Mouse (Mus musculus) MEL (cell line): ENCODE data around the gene Slc17a5. TPM values are rescaled to one million over a fixed set of nuclear protein-coding genes. Genes with fewer than 3 reads are reported as not detected.

Source experiments
- DNase-seq: peaks from one replicate; pipeline ENCODE4 v3.0.0; 2011; ENCODE audit warnings: low read depth, low spot score
- H3K27ac ChIP-seq: 2 replicates; pipeline ENCODE4 v1.5.1; 2012; ENCODE audit warnings: low read depth, mild to moderate bottlenecking, control low read depth, low read length, moderate library complexity; ENCODE audit not compliant: control insufficient read depth
- H3K27me3 ChIP-seq, 2 experiments: fragments of 150-350 bp in 1 of 2; sonication (generic) in 1 of 2; 2 replicates each; pipeline ENCODE4 v1.6.1; 2012; ENCODE audit warnings: low read length in 2 of 2, mild to moderate bottlenecking in 2 of 2, improper control_type of control experiment in 1 of 2, moderate library complexity in 1 of 2; ENCODE audit not compliant: insufficient read depth in 2 of 2, control insufficient read depth in 1 of 2
- H3K36me3 ChIP-seq, 2 experiments: 2 replicates each; pipeline ENCODE4 v1.6.1; 2012 to 2014; ENCODE audit warnings: low read length in 2 of 2, improper control_type of control experiment in 1 of 2, inconsistent platforms in 1 of 2, mild to moderate bottlenecking in 1 of 2; ENCODE audit not compliant: insufficient read depth in 2 of 2, control insufficient read depth in 1 of 2
- H3K4me1 ChIP-seq, 2 experiments: fragments of 150-350 bp in 1 of 2; sonication (generic) in 1 of 2; 2 replicates each; pipeline ENCODE4 v1.6.1; 2012; ENCODE audit warnings: low read length in 2 of 2, improper control_type of control experiment in 1 of 2, mild to moderate bottlenecking in 1 of 2; ENCODE audit not compliant: insufficient read depth in 2 of 2, control insufficient read depth in 1 of 2
- H3K4me3 ChIP-seq, 2 experiments: fragments of 150-350 bp in 1 of 2; sonication (generic) in 1 of 2; 2 replicates each; pipeline ENCODE4 v1.5.1; 2012; ENCODE audit warnings: low read depth in 2 of 2, low read length in 2 of 2, mild to moderate bottlenecking in 2 of 2, moderate library complexity in 2 of 2, control low read depth in 1 of 2, improper control_type of control experiment in 1 of 2; ENCODE audit not compliant: control insufficient read depth in 1 of 2, insufficient read depth in 1 of 2
- H3K79me2 ChIP-seq: 2 replicates; pipeline ENCODE4 v1.6.1; 2012; ENCODE audit warnings: mild to moderate bottlenecking, low read length, moderate library complexity; ENCODE audit not compliant: control insufficient read depth, poor library complexity, insufficient read depth
- H3K9ac ChIP-seq: 2 replicates; pipeline ENCODE4 v1.6.1; 2012; ENCODE audit warnings: low read depth, mild to moderate bottlenecking, control low read depth, low read length, moderate library complexity; ENCODE audit not compliant: control insufficient read depth, poor library complexity, severe bottlenecking
- H3K9me3 ChIP-seq: fragments of 150-350 bp; sonication (generic); replicated peaks from 2 replicates; pipeline ENCODE4 v1.6.1; 2012; ENCODE audit warnings: mild to moderate bottlenecking, low read length, improper control_type of control experiment, moderate library complexity; ENCODE audit not compliant: insufficient read depth
- CHD1 ChIP-seq: IDR thresholded peaks from 2 replicates; pipeline ENCODE4 v1.6.1; 2012; ENCODE audit warnings: low read depth, mild to moderate bottlenecking, inconsistent platforms, low read length, improper control_type of control experiment
- ELF1 ChIP-seq: IDR thresholded peaks from 2 replicates; pipeline ENCODE4 v1.6.1; 2014; ENCODE audit warnings: low read depth, mild to moderate bottlenecking, inconsistent platforms, low read length, improper control_type of control experiment, moderate library complexity
- EP300 ChIP-seq, 2 experiments: IDR thresholded peaks; 2 replicates each; pipeline ENCODE4 v1.6.1; 2011; ENCODE audit warnings: improper control_type of control experiment in 2 of 2, low read length in 2 of 2, low read depth in 1 of 2, mild to moderate bottlenecking in 1 of 2
- GATA1 ChIP-seq: IDR thresholded peaks from 2 replicates; pipeline ENCODE4 v1.6.1; 2011; ENCODE audit warnings: low read depth, low read length, improper control_type of control experiment
- HCFC1 ChIP-seq: IDR thresholded peaks from 2 replicates; pipeline ENCODE4 v1.6.1; 2012; ENCODE audit warnings: low read depth, mild to moderate bottlenecking, inconsistent platforms, low read length, improper control_type of control experiment, moderate library complexity
- KAT2A ChIP-seq: conservative IDR thresholded peaks from 2 replicates; pipeline ENCODE4 v1.6.1; 2012; ENCODE audit warnings: low read depth, low read length, improper control_type of control experiment, inconsistent platforms
- MAFK ChIP-seq: IDR thresholded peaks from 2 replicates; pipeline ENCODE4 v1.6.1; 2011; ENCODE audit warnings: low read depth, mild to moderate bottlenecking, low read length, improper control_type of control experiment, borderline replicate concordance
- MAZ ChIP-seq: IDR thresholded peaks from 2 replicates; pipeline ENCODE4 v1.6.1; 2012; ENCODE audit warnings: low read depth, mild to moderate bottlenecking, inconsistent platforms, low read length, improper control_type of control experiment
- MEF2A ChIP-seq: IDR thresholded peaks from 2 replicates; pipeline ENCODE4 v1.6.1; 2014; ENCODE audit warnings: low read depth, mild to moderate bottlenecking, inconsistent platforms, low read length, improper control_type of control experiment; ENCODE audit not compliant: poor library complexity, insufficient replicate concordance, severe bottlenecking; ENCODE audit errors: extremely low read depth
- MXI1 ChIP-seq: IDR thresholded peaks from 2 replicates; pipeline ENCODE4 v1.6.1; 2011; ENCODE audit warnings: mild to moderate bottlenecking, low read depth, low read length, improper control_type of control experiment
- NELFE ChIP-seq: IDR thresholded peaks from 2 replicates; pipeline ENCODE4 v1.6.1; 2011; ENCODE audit warnings: low read depth, low read length, improper control_type of control experiment
- NRF1 ChIP-seq: IDR thresholded peaks from 2 replicates; pipeline ENCODE4 v1.6.1; 2014; ENCODE audit warnings: low read depth, mild to moderate bottlenecking, inconsistent platforms, low read length, improper control_type of control experiment, moderate library complexity; ENCODE audit not compliant: poor library complexity, insufficient read depth, severe bottlenecking
- POLR2A ChIP-seq, 2 experiments: IDR thresholded peaks; 2 replicates each; pipeline ENCODE4 v1.6.1; 2011 to 2012; ENCODE audit warnings: low read length in 2 of 2, mild to moderate bottlenecking in 2 of 2, control low read depth in 1 of 2, improper control_type of control experiment in 1 of 2, low read depth in 1 of 2, moderate library complexity in 1 of 2; ENCODE audit not compliant: control insufficient read depth in 1 of 2, insufficient read depth in 1 of 2, poor library complexity in 1 of 2
- POLR2AphosphoS5 ChIP-seq: IDR thresholded peaks from 2 replicates; pipeline ENCODE4 v1.6.1; 2012; ENCODE audit warnings: low read depth, borderline replicate concordance, mild to moderate bottlenecking, inconsistent platforms, low read length, moderate library complexity, mixed read lengths
- RCOR1 ChIP-seq: IDR thresholded peaks from 2 replicates; pipeline ENCODE4 v1.6.1; 2012; ENCODE audit warnings: low read depth, mild to moderate bottlenecking, inconsistent platforms, low read length, improper control_type of control experiment
- SIN3A ChIP-seq: IDR thresholded peaks from 2 replicates; pipeline ENCODE4 v1.6.1; 2012; ENCODE audit warnings: low read length, improper control_type of control experiment, inconsistent platforms
- TAL1 ChIP-seq: IDR thresholded peaks from 2 replicates; pipeline ENCODE4 v1.6.1; 2012; ENCODE audit warnings: mild to moderate bottlenecking, inconsistent platforms, low read length, moderate library complexity, mixed read lengths
- TCF12 ChIP-seq: IDR thresholded peaks from 2 replicates; pipeline ENCODE4 v1.6.1; 2014; ENCODE audit warnings: low read depth, mild to moderate bottlenecking, inconsistent platforms, low read length, improper control_type of control experiment, moderate library complexity
- UBTF ChIP-seq: IDR thresholded peaks from 2 replicates; pipeline ENCODE4 v1.6.1; 2012; ENCODE audit warnings: low read depth, mild to moderate bottlenecking, inconsistent platforms, low read length, improper control_type of control experiment, moderate library complexity, borderline replicate concordance; ENCODE audit not compliant: insufficient read depth
- USF2 ChIP-seq, 2 experiments: IDR thresholded peaks; 2 replicates each; pipeline ENCODE4 v1.6.1; 2011 to 2012; ENCODE audit warnings: improper control_type of control experiment in 2 of 2, low read length in 2 of 2, borderline replicate concordance in 1 of 2, inconsistent platforms in 1 of 2, low read depth in 1 of 2, mild to moderate bottlenecking in 1 of 2; ENCODE audit not compliant: insufficient read depth in 1 of 2
- ZC3H11A ChIP-seq: IDR thresholded peaks from 2 replicates; pipeline ENCODE4 v1.6.1; 2012; ENCODE audit warnings: low read depth, mild to moderate bottlenecking, inconsistent platforms, low read length, improper control_type of control experiment
- ZMIZ1 ChIP-seq: IDR thresholded peaks from 2 replicates; pipeline ENCODE4 v1.6.1; 2012; ENCODE audit warnings: low read depth, mild to moderate bottlenecking, inconsistent platforms, low read length, improper control_type of control experiment, moderate library complexity
- polyA plus RNA-seq, 2 experiments: library from polyadenylated mRNA; stranded (reverse) in 1 of 2; unstranded in 1 of 2; fragments of >175 nt in 1 of 2; fragments of >200 nt in 1 of 2; gene quantifications; 2 replicates each; pipeline versions ENCODE4 v1.2.1 to v1.2.4; 2012; ENCODE audit warnings: low replicate concordance in 2 of 2, low read depth in 1 of 2; ENCODE audit not compliant: insufficient read length in 2 of 2, insufficient read depth in 1 of 2, missing spikeins in 1 of 2
- total RNA-seq: library from RNA; depleted of rRNA; stranded (reverse); fragments of 300-350 nt; gene quantifications from 2 replicates; pipeline ENCODE4 v1.2.3, GENCODE M21; 2012

Gene Slc17a5
- total and polyA plus RNA-seq, 3 experiments: 3.5 to 4.1 TPM; not detected in 1

DNA sequence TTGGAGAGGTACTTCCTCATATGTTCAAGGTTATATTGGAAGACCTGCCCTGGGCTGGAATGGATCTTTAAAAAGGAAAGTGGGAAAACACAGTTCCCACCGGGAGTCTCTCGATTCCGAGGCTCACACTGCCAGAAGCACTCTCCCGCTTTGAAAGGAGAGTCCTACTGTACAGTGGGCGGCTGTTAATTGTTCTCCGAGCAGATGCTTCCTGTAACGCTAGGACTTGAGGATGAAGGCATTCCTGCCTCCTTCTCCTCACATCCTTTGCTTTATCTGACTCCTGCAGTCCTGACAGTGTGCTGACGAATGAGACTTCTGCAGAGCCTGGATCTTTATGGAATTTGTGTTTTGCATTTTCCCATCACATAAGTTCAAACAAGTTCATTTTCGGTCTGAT lies 31.4 kb upstream of the Slc17a5 start:
- Histone ChIP-seq H3K9me3 (no peaks in the 10 kb centered on the region), H3K27ac (no peak overlapping the region), H3K36me3 (no peaks in the 10 kb centered on the region), H3K4me1 (no peaks in the 10 kb centered on the region), H3K79me2 (no peaks in the 10 kb centered on the region), H3K27me3 (peaks cover 1 to 10% of the 10 kb centered on the region in 2 experiments), H3K9ac (no peak overlapping the region), H3K4me3 (no peak overlapping the region)
- DNase-seq: no peak
- TF ChIP-seq MXI1 (no peak), MAZ (no peak), ZC3H11A (no peak), ELF1 (no peak), NELFE (no peak), POLR2A (IDR thresholded peaks at IDR 0.05; ENCODE audit: control insufficient read depth in 1 of 2, insufficient read depth in 1 of 2, low read depth in 1 of 2, low read length in 2 of 2, poor library complexity in 1 of 2) (no peak), POLR2AphosphoS5 (no peak), GATA1 (no peak), ZMIZ1 (no peak), SIN3A (no peak), RCOR1 (no peak), MAFK (no peak), USF2 (IDR thresholded peaks at IDR 0.05; ENCODE audit: borderline replicate concordance in 1 of 2, insufficient read depth in 1 of 2, low read depth in 1 of 2, low read length in 2 of 2) (no peak), MEF2A (no peak), NRF1 (no peak), HCFC1 (no peak), KAT2A (no peak)

DNA sequence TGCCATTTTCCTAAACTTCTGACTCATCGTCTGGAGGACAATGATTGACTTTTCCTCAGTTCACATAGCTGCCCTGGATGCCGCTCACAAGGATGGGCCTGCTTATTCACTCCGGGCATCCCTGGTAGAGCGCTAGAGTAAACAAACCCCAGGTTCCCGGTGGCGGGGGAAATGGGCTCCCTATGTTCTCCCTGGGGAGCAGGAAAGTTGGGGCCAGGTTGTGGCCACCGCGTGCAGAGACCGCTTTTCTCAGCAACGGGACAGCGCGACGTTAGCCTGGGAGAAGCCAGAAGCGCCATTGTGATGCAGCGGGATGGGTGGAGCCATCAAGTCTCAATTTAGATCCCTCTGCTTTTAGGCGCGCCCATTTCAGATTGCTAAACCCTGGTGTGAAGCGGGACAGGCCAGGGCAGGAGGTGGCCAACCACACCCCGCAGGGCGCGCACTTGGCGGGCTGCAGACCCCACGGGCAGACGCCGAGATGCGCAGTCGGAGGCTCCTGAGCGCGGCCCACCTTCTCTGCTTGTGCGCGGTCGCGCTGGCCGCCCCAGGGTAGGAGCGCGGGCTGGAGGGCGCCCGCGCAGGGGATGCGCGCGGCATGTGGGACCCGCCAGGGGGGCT lies 27.7 kb upstream of the Slc17a5 start, which contains the start of gene Cd109:
Cd109 (plus strand) TSS at position 146 of the 621 bp plus-strand sequence.
- H3K9me3 ChIP-seq: no peaks in the 10 kb centered on the region
- H3K4me3 ChIP-seq: no peak within 1 kb of the TSS
- H3K4me1 ChIP-seq: no peaks in the 10 kb centered on the region
- peaks cover 3% of the 10 kb centered on the region in 2 experiments for H3K27me3 ChIP-seq
- H3K79me2 ChIP-seq: no peaks in the 10 kb centered on the region
- no peak for TF ChIP-seq EP300 (IDR thresholded peaks at IDR 0.05; ENCODE audit: low read depth in 1 of 2, low read length in 2 of 2)
- no peak for TF ChIP-seq NELFE
- TF ChIP-seq TCF12: no peak
- TF ChIP-seq CHD1: no peak
- no peak for TF ChIP-seq UBTF
- no peak for TF ChIP-seq TAL1
- no peak for TF ChIP-seq MAFK
- TF ChIP-seq MAZ: no peak
- H3K36me3 ChIP-seq: no peaks in the 10 kb centered on the region
- no peak within 1 kb of the TSS for H3K27ac ChIP-seq
- no peak for DNase-seq
- no peak within 1 kb of the TSS for H3K9ac ChIP-seq
